Mouse (Mus musculus) effector memory CD4-positive, alpha-beta T cell, adult 5 months (primary cell): ENCODE measurements around the gene S100a2. TPM values are rescaled to one million over a fixed set of nuclear protein-coding genes. Genes with fewer than 3 reads are reported as not detected.

Experiments
- polyA plus RNA-seq: library from polyadenylated mRNA; unstranded; fragments of 100-300 nt; shearing (Covaris generic); gene quantifications from one replicate; pipeline ENCODE4 v1.2.1, GENCODE M21; 2017

S100a2 gene
- not detected for polyA plus RNA-seq

GRCm38 (mm10) chr3:90589947-90590346, at the start of gene S100a2:
Gene S100a2 (plus strand): TSS chr3:90590247.

GRCm38 (mm10) chr3:90560008-90560628, 29.9 kb upstream of the S100a2 start, which contains the start of gene S100a3:
Gene S100a3 (plus strand): TSS chr3:90560578.

GRCm38 (mm10) chr3:90601486-90602110, 11.6 kb downstream of the S100a2 start, which contains the start of gene Gm42674:
Gene Gm42674 (plus strand): TSS chr3:90601904.

GRCm38 (mm10) chr3:90603623-90604022, 13.6 kb downstream of the S100a2 start, which contains the start of gene S100a4:
Gene S100a4 (plus strand): TSS chr3:90603771.

GRCm38 (mm10) chr3:90608223-90608622, 18.2 kb downstream of the S100a2 start, which contains the start of gene S100a5:
Gene S100a5 (plus strand): TSS chr3:90608523.

GRCm38 (mm10) chr3:90612728-90613291, 22.8 kb downstream of the S100a2 start, which contains the start of gene S100a6:
Gene S100a6 (plus strand): TSS chr3:90612882.

Other genes with a start within 250 kb of the S100a2 start
- not detected for gene Slc27a3, start 200.3 kb upstream of the S100a2 start, polyA plus RNA-seq
- gene Ints3, start 156.6 kb upstream of the S100a2 start, polyA plus RNA-seq: 18.6 TPM
- gene Npr1, start 124.4 kb upstream of the S100a2 start, polyA plus RNA-seq: not detected
- 84.0 TPM for gene Ilf2, start 114.1 kb upstream of the S100a2 start, polyA plus RNA-seq
- gene Snapin, start 99.2 kb upstream of the S100a2 start, polyA plus RNA-seq: 56.9 TPM
- 165 TPM for gene Chtop, start 80.7 kb upstream of the S100a2 start, polyA plus RNA-seq
- gene S100a1, start 75.9 kb upstream of the S100a2 start, polyA plus RNA-seq: 1.1 TPM
- 123 TPM for gene S100a13, start 75.8 kb upstream of the S100a2 start, polyA plus RNA-seq
- not detected for gene S100a14, start 63.4 kb upstream of the S100a2 start, polyA plus RNA-seq
- gene S100a16, start 53.0 kb upstream of the S100a2 start, polyA plus RNA-seq: not detected
- 2.3 TPM for gene S100a3, start 29.7 kb upstream of the S100a2 start, polyA plus RNA-seq
- not detected for gene Gm42674, start 11.7 kb downstream of the S100a2 start, polyA plus RNA-seq
- 279 TPM for gene S100a4, start 13.5 kb downstream of the S100a2 start, polyA plus RNA-seq
- gene S100a5, start 18.3 kb downstream of the S100a2 start, polyA plus RNA-seq: not detected
- gene S100a6, start 22.6 kb downstream of the S100a2 start, polyA plus RNA-seq: 579 TPM
- 0.39 TPM for gene S100a7a, start 63.8 kb downstream of the S100a2 start, polyA plus RNA-seq
- not detected for gene S100a8, start 78.7 kb downstream of the S100a2 start, polyA plus RNA-seq
- gene S100a9, start 105.5 kb downstream of the S100a2 start, polyA plus RNA-seq: not detected
- not detected for gene Pglyrp4, start 136.7 kb downstream of the S100a2 start, polyA plus RNA-seq
- gene Gm5849, start 187.6 kb downstream of the S100a2 start, polyA plus RNA-seq: not detected